Mouse (Mus musculus): ENCODE data around the gene 2610301B20Rik. TPM values are rescaled to one million over a fixed set of nuclear protein-coding genes. Genes with fewer than 3 reads are reported as not detected.
"Not testable (repeated sequence)": the region's sequence is repeated elsewhere in the genome, so short reads cannot be mapped to it uniquely, and the experiment has no call there.

Gene 2610301B20Rik
- 8.7 and 11.6 TPM in 2 replicates for polyA plus RNA-seq (2012; ENCODE audit: insufficient read depth, insufficient read length, missing spikeins)

DNA sequence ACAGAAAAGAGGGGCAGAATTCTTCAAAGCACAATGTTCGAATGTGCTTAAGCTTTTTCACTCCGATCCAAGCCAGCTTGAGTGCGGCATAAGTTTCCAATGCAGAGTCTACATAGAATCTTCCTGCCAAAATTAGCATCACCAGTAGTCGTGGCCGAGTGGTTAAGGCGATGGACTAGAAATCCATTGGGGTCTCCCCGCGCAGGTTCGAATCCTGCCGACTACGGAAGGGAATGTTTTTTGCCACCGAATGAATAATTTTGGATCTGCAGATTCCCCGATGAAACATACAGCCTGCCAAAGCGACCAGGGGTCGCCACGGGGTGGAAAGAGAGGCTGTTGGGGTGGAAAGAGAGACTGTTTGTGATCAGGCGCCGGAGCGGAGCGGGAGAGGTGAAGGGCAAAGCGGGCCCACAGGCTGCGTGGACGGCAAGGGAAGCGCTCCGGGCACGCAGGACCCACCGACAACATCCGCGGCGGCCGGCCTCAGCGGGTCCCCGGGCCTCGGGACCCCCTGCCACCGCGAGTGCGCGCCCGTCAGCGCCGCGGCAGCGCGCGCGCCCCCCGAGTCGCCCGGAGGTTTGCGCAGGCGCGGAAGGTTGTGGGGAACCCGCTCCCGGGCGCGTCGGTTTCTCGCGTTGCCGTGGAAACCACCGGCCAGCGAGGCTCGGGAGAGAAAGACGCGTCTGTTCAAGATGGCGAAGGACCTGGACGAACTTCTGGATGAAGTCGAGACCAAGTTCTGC lies at the start of gene 2610301B20Rik:
Gene 2610301B20Rik, plus strand, starts transcription at position 579 of the 746 bp plus-strand sequence.
- H3K4me3 ChIP-seq (ENCODE audit: insufficient read depth, low read depth, low read length), result peak within 1 kb of the TSS; percentile 96
- H3K27ac ChIP-seq (replicated peaks; ENCODE audit: low read depth, low read length), result peak within 1 kb of the TSS; percentile 65
- peaks cover 3% of the 10 kb centered on the region; the same call in 1 of the 2 replicates for H3K4me1 ChIP-seq (ENCODE audit: control insufficient read depth, insufficient read depth, insufficient read length, low read length)

DNA sequence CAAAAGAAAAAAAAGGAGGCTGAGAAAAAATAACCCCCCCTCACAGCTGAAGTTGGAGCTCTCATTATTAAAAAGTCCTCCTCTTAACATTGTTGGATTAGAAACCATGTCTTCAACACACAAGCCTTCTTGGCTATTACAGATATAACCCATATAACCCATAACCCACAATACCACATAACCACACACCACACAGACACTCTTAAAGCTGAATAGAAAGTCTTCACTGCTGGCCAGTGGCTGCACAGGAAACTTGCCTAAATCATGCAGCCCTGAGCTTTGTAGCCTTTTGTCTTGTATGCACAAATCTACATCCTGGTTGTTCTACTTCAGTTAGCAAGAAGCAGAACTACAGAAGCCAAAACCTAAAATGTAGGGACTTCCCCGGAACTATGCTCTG lies 41.0 kb upstream of the 2610301B20Rik start:
- H3K27ac ChIP-seq (replicated peaks; ENCODE audit: low read depth, low read length), result no peak overlapping the region
- H3K4me1 ChIP-seq (ENCODE audit: control insufficient read depth, insufficient read depth, insufficient read length, low read length), result no peaks in the 10 kb centered on the region
- no peak overlapping the region for H3K4me3 ChIP-seq (ENCODE audit: insufficient read depth, low read depth, low read length)

DNA sequence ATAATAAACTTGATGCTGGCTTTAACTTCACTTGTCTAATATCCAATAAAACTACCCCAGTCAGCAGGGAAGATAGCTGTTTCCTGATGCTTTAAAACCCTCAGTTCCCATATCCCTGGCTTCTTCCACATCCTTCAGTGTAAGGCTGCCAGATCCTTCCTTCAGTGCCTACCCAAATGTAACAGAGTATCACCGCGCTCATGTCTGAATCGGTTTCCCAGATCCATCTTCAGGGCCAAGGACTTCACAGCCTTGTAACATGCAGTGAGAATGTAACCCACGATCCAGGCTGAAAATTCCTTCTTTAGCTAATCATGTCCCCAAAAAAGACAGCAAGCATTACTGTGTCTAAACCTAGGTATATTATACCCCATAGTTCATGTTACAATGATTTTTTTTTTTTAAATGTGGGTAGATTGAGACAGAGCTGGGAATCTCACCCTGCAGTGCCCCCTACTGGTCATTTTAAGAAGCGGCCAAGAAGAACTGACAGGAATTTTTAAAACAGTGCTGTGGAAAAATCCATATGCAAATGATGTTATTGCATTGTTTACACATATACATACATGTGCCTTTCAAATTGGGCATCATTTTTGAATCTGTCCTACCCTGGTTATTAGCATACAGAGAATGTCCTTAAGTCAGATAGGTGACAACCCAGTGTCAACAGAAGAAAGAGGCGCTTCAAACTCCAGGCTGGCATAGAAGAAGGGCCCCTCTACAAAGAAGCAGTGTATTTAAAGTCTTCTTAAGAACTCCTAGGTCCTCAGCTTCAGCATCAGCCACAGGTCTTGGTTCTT lies 38.8 kb upstream of the 2610301B20Rik start:
- Histone ChIP-seq H3K27ac (replicated peaks; ENCODE audit: low read depth, low read length) (no peak overlapping the region), H3K4me3 (ENCODE audit: insufficient read depth, low read depth, low read length) (no peak overlapping the region), H3K4me1 (ENCODE audit: control insufficient read depth, insufficient read depth, insufficient read length, low read length) (no peaks in the 10 kb centered on the region)

DNA sequence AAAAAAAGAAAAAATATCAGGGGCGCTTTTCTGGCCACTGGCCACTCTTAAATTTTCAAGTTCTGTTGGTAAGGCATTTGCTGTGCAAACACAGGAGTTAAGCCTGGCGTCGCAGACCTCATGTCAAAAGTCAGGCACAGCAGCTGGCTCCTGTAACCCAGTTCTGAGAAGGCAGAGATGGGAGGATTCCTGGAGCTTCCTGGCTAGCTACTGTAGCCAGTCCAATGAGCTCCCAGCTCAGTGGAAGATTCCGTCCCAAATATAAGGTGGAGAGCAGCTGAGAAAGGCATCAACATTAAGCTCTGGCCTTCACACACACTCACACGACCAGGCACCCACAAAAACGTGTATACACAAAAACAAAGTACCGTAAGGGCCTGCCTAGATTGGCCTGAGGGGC lies 28.4 kb upstream of the 2610301B20Rik start:
- Histone ChIP-seq H3K4me1 (ENCODE audit: control insufficient read depth, insufficient read depth, insufficient read length, low read length) (no peaks in the 10 kb centered on the region), H3K4me3 (ENCODE audit: insufficient read depth, low read depth, low read length) (no peak overlapping the region)

DNA sequence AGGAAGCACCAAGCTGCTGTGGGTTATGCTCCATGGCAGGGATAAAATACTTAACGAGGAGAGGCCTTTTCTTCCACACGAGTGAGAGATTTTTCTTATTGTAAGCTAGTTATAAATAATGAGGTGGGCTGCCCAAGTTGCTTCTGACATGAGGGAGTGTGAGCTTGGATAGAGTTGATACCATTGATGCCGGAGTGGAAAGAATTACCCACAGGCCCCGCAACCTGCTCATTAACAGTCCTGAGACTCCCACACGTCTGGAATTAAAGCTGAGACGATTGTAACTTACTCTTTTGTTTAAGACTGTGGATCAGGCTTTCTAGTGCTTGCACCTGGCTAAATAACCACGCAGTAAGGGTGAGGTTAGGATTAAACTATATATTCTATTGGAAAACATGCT lies 24.5 kb upstream of the 2610301B20Rik start:
- Histone ChIP-seq H3K4me3 (ENCODE audit: insufficient read depth, low read depth, low read length) (no peak overlapping the region), H3K27ac (replicated peaks; ENCODE audit: low read depth, low read length) (no peak overlapping the region), H3K4me1 (ENCODE audit: control insufficient read depth, insufficient read depth, insufficient read length, low read length) (no peaks in the 10 kb centered on the region)

More for the DNA sequence above, 28.4 kb upstream of the 2610301B20Rik start:
- no peak overlapping the region for H3K27ac ChIP-seq (replicated peaks; ENCODE audit: low read depth, low read length)

DNA sequence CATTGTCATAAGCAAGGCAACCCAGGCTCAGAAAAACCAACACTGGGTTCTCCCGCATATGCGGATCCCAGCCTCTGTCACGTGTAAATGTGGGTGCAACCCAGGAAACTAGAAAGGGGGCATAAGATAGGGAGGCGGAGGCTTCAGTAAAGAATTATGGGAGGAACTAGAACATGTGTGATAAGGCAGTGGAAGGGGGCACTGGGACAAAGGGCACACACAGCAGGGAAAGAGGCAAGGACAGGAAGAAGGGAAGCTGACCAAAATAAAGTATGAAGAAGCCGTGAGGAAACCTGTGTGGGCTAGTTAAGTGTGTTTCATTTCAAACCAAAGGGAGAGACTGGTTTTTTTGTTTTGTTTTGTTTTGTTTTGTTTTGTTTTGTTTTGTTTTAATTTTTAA lies 23.3 kb upstream of the 2610301B20Rik start:
- Histone ChIP-seq H3K27ac (replicated peaks; ENCODE audit: low read depth, low read length) (no peak overlapping the region), H3K4me1 (ENCODE audit: control insufficient read depth, insufficient read depth, insufficient read length, low read length) (no peaks in the 10 kb centered on the region), H3K4me3 (ENCODE audit: insufficient read depth, low read depth, low read length) (no peak overlapping the region)

DNA sequence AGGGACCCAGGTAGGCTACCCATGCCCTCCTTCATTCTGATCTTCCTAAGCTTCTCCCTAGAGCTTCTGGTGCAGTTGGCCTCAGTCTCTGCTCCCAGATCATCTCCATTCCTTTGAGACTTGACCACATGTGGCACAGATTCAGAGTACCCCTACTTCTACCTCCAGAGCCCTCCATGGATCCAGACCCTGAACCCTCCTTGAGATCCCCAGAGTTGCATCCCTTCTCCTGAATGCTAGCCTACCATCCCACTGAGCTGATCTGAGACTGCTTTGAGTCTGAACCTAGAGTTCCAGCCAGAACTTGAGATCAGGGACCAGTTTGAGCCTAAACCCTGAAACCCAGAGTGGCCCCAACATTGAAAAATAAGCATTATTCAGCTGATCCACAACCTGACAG lies 15.1 kb upstream of the 2610301B20Rik start:
- Histone ChIP-seq H3K4me1 (ENCODE audit: control insufficient read depth, insufficient read depth, insufficient read length, low read length) (no peaks in the 10 kb centered on the region), H3K27ac (replicated peaks; ENCODE audit: low read depth, low read length) (no peak overlapping the region), H3K4me3 (ENCODE audit: insufficient read depth, low read depth, low read length) (no peak overlapping the region)

DNA sequence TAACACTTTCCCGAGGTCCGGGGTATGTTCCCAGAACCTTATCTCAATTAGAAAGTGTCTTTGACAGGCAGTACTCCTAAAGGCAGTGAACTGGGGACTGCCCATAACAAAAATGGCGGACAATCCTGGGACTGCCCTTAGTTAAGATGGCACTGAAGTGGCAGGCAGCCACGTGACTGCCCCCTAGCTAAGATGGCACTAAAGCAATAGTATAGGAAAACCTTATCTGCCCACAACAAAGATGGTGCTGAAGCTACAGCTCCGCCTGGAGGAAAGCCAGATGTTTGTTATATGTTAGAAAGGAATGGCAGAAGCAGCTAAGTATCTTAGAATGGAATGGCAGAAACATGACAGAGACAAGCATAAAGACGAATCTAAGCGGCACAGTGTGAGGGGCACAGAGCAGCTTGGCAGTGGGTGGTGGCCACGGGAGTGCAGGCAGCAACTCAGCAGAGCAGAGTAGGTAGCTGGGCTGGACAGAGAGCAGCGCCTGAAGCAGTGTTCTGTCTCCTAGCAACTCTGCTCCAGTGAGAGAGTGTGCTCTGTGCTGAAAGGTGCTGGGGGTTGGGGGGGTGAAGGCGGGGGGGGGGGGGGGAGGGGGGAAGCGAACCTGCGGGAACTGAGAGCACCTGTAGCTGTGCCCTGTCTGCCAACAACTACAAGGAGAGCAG lies 14.3 kb upstream of the 2610301B20Rik start:
- Histone ChIP-seq H3K27ac (replicated peaks; ENCODE audit: low read depth, low read length) (no peak overlapping the region), H3K4me1 (ENCODE audit: control insufficient read depth, insufficient read depth, insufficient read length, low read length) (no peaks in the 10 kb centered on the region), H3K4me3 (ENCODE audit: insufficient read depth, low read depth, low read length) (no peak overlapping the region)

DNA sequence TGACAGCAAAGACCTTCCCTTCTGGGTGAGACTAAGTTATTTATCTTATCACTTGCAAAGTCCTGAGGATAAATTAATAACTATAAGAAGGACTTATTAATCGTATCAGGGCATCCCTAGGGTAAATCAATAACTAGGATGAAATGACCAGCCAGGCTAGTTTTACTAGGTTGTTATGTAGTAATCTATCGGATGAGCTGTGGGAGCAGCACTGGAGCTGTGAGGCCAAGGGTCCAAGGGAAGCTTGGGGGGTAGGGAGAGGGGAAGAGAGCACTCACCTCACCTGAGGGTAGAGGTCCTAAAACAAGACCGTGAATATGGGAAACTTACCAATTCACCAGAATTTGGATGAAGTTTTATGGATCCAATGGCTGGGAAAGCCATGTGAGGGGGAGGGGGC lies 13.5 kb upstream of the 2610301B20Rik start:
- Histone ChIP-seq H3K4me1 (ENCODE audit: control insufficient read depth, insufficient read depth, insufficient read length, low read length) (no peaks in the 10 kb centered on the region), H3K27ac (replicated peaks; ENCODE audit: low read depth, low read length) (no peak overlapping the region), H3K4me3 (ENCODE audit: insufficient read depth, low read depth, low read length) (no peak overlapping the region)

DNA sequence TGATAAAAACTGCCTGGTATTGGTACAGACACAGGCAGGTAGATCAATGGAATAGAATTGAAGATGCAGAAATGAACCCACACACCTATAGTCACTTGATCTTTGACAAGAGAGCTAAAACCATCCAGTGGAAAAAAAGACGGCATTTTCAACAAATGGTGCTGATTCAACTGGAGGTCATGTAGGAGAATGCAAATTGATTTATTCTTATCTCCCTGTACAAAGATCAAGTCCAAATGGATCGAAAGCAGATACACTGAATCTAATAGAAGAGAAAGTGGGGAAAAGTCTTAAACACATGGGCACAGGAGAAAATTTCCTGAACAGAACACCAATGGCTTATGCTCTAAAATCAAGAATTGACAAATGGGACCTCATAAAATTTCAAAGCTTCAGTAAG lies 11.4 kb upstream of the 2610301B20Rik start:
- not testable (repeated sequence) for H3K4me1 ChIP-seq (ENCODE audit: control insufficient read depth, insufficient read depth, insufficient read length, low read length); H3K4me3 ChIP-seq (ENCODE audit: insufficient read depth, low read depth, low read length); H3K27ac ChIP-seq (replicated peaks; ENCODE audit: low read depth, low read length)

DNA sequence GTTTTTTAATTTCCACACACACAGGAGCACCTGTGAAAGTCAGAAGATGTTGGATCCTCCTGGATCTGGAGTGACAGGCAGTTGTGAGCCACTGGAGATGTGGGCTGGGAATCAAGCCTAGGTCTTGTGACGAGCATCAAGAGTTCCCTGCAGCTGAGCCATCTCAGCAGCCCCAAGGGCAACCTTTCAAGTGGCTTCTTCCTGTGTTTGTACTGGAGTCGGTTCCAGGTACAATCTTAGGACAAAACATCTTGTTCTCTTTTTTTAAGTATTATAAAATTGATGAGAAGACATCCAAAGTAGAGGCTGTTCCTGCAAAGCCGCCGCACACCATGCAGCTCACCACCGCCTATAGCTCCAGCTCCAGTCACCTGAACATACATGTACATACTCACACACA lies 2.1 kb upstream of the 2610301B20Rik start:
- H3K4me3 ChIP-seq (ENCODE audit: insufficient read depth, low read depth, low read length), result no peak overlapping the region
- H3K27ac ChIP-seq (replicated peaks; ENCODE audit: low read depth, low read length), result no peak overlapping the region
- H3K4me1 ChIP-seq (ENCODE audit: control insufficient read depth, insufficient read depth, insufficient read length, low read length), result peaks cover 3% of the 10 kb centered on the region; the same call in 1 of the 2 replicates

DNA sequence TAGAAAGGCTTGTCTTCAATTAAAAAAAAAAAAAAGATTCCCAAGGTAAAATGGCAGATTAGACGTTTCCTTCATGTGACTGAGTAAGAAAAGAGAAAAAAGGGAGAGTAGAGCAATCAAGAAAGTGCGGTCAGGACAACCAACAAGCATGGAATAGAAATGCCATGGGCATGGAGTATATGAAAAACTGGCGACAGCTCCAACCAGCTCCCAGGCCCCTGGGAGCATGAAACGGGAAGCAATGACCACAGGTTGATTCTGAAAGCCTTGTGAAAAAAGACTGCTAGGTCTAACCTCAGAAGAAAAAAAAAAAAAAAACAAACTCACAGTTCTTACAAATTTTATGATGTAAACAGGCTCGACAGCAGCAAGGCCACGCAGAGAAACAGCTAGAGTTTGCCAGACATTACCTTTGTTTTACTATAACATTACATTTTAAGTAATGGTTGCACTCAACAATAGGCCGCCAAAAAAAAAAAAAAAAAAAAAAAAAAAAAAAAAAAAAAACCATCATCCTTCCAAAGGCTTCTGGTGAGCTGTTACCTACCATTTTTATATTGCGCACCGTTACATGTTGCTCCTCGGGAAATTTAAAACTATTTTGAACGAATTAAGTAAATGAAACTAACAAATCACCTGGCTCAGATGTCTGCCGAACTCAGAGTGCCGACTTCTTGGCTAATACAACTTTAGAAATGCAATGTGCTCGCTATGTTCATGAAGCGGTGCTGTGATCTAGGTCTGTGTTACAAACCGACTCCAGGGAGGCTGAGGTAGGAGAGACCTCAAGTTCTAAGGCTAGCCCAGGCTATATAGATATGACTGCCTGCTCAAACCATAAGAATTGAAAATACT lies 1.4 kb upstream of the 2610301B20Rik start:
- peak overlapping the region; percentile 96 for H3K4me3 ChIP-seq (ENCODE audit: insufficient read depth, low read depth, low read length)
- H3K4me1 ChIP-seq (ENCODE audit: control insufficient read depth, insufficient read depth, insufficient read length, low read length), result peaks cover 3% of the 10 kb centered on the region; the same call in 1 of the 2 replicates
- no peak overlapping the region for H3K27ac ChIP-seq (replicated peaks; ENCODE audit: low read depth, low read length)

DNA sequence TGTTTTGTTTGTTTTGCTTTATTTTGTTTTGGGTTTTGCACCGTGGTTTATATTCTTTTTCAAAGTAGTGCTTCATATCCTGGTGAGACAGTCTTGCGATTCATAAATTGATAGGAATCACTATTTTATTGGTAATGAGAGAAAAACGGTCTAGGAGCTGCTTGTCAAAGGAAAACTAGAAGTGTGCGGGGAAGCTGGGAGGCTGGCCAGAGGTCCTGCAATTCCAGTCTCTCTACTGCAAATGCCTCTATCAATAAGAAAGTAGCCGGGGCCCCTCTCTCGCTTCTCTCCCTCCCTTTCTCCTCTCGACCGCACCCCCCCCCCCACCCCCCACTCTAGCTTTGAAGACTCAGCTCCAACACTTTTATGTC lies 764 bp upstream of the 2610301B20Rik start:
- Histone ChIP-seq H3K4me3 (ENCODE audit: insufficient read depth, low read depth, low read length) (peak overlapping the region; percentile 96), H3K27ac (replicated peaks; ENCODE audit: low read depth, low read length) (no peak overlapping the region), H3K4me1 (ENCODE audit: control insufficient read depth, insufficient read depth, insufficient read length, low read length) (peaks cover 3% of the 10 kb centered on the region; the same call in 1 of the 2 replicates)

DNA sequence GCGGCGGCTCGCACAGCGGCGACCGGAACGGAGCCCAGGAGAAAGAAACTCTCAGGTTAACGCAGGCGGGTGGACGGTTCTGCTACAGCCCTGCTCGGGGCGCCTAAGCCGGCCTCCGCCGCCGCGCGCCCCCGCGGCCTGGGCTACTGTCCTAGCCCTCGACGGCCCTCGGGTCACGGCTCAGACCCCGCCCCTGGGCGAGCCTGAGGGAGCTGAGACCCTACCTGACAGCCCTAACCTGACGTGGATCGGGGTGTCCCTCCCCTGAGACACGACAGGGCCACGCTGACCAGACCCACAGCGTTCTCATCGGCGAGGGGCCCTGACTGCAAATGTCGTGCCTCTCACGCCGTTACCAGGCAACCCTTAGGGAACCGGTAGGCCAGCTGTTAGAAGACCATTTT lies 422 bp downstream of the 2610301B20Rik start:
- Histone ChIP-seq H3K4me3 (ENCODE audit: insufficient read depth, low read depth, low read length) (peak overlapping the region; percentile 96), H3K4me1 (ENCODE audit: control insufficient read depth, insufficient read depth, insufficient read length, low read length) (peaks cover 3% of the 10 kb centered on the region; the same call in 1 of the 2 replicates), H3K27ac (replicated peaks; ENCODE audit: low read depth, low read length) (peak overlapping the region; percentile 27; the same call in 1 of the 2 replicates)
